Mouse (Mus musculus): Measurements from ENCODE around the gene Polq.

Polq gene

GRCm38 (mm10) chr16:37011061-37011921 lies at the start of gene Polq:
Polq (plus strand) TSS chr16:37011786.
- DNase-seq = peak; percentile 94

GRCm38 (mm10) chr16:36963415-36963814 lies 48.2 kb upstream of the Polq start:
- no peak for DNase-seq

GRCm38 (mm10) chr16:36979127-36979526 lies 32.5 kb upstream of the Polq start:
- no peak for DNase-seq

- no peak for DNase-seq
Measured at GRCm38 (mm10) chr16:36983796-36984195, 27.8 kb upstream of the Polq start.

- no peak for DNase-seq
Measured at GRCm38 (mm10) chr16:36985636-36986042, 25.9 kb upstream of the Polq start.

- no peak for DNase-seq
Measured at GRCm38 (mm10) chr16:36987399-36987798, 24.2 kb upstream of the Polq start.

- no peak for DNase-seq
Measured at GRCm38 (mm10) chr16:36988066-36988465, 23.5 kb upstream of the Polq start.

GRCm38 (mm10) chr16:36989493-36989892 lies 22.1 kb upstream of the Polq start:
- no peak for DNase-seq

GRCm38 (mm10) chr16:36989999-36990625 lies 21.5 kb upstream of the Polq start, which contains the start of gene Fbxo40:
Fbxo40 (minus strand) TSS chr16:36990467.
- DNase-seq = no peak

GRCm38 (mm10) chr16:36997650-36998049 lies 13.9 kb upstream of the Polq start:
- no peak for DNase-seq

GRCm38 (mm10) chr16:36999366-36999972 lies 12.1 kb upstream of the Polq start:
- DNase-seq = peak; percentile 79

GRCm38 (mm10) chr16:37009262-37009661 lies 2.3 kb upstream of the Polq start:
- DNase-seq = no peak

- peak; percentile 83 for DNase-seq
Measured at GRCm38 (mm10) chr16:37010370-37010769, 1.2 kb upstream of the Polq start.

- no peak for DNase-seq
Measured at GRCm38 (mm10) chr16:37011922-37012289, 320 bp downstream of the Polq start.

- no peak for DNase-seq
Measured at GRCm38 (mm10) chr16:37012336-37012735, 750 bp downstream of the Polq start.

- no peak for DNase-seq
Measured at GRCm38 (mm10) chr16:37027581-37027980, 16.0 kb downstream of the Polq start.

GRCm38 (mm10) chr16:37031996-37032395 lies 20.4 kb downstream of the Polq start:
- no peak for DNase-seq

GRCm38 (mm10) chr16:37034751-37035150 lies 23.2 kb downstream of the Polq start:
- DNase-seq = no peak

- no peak for DNase-seq
Measured at GRCm38 (mm10) chr16:37059631-37060030, 48.0 kb downstream of the Polq start.

- peak; percentile 24 for DNase-seq
Measured at GRCm38 (mm10) chr16:37061261-37061660, 49.7 kb downstream of the Polq start.

- DNase-seq = no peak
Measured at GRCm38 (mm10) chr16:37072354-37072753, 60.8 kb downstream of the Polq start.

- DNase-seq = no peak
Measured at GRCm38 (mm10) chr16:37089648-37090047, 78.1 kb downstream of the Polq start.

GRCm38 (mm10) chr16:37094169-37094833 lies 82.7 kb downstream of the Polq start:
- no peak for DNase-seq

Data from cerebellum, adult 9-10 months (tissue).